Mouse (Mus musculus): ENCODE measurements around the gene Epn1.

GRCm38 (mm10) chr7:5125078-5125477, 45.0 kb downstream of the Epn1 start:
- TF ChIP-seq POLR2A (IDR thresholded peaks at IDR 0.05; ENCODE audit: control insufficient read depth in 1 of 2, insufficient read depth in 1 of 2, low read depth in 1 of 2, low read length in 2 of 2, poor library complexity in 1 of 2) (no peak), CTCF (IDR thresholded peaks at IDR 0.05 in 2 of 3, conservative IDR thresholded peaks at IDR 0.05 in 1 of 3; ENCODE audit: control insufficient read depth in 1 of 3, insufficient read depth in 1 of 3, low read depth in 2 of 3, low read length in 3 of 3, poor library complexity in 1 of 3, severe bottlenecking in 1 of 3) (no peak), TCF12 (IDR thresholded peaks at IDR 0.05; ENCODE audit: low read depth, low read length) (no peak), HCFC1 (IDR thresholded peaks at IDR 0.05; ENCODE audit: low read depth, low read length) (no peak), USF1 (IDR thresholded peaks at IDR 0.05; ENCODE audit: low read depth, low read length) (no peak), UBTF (IDR thresholded peaks at IDR 0.05; ENCODE audit: borderline replicate concordance, insufficient read depth, low read depth, low read length) (no peak), RAD21 (IDR thresholded peaks at IDR 0.05; ENCODE audit: low read depth, low read length) (no peak), MYB (IDR thresholded peaks at IDR 0.05; ENCODE audit: low read depth, low read length) (no peak), ELF1 (IDR thresholded peaks at IDR 0.05; ENCODE audit: low read depth, low read length) (no peak), EP300 (IDR thresholded peaks at IDR 0.05; ENCODE audit: low read depth in 1 of 2, low read length in 2 of 2) (no peak), TBP (IDR thresholded peaks at IDR 0.05; ENCODE audit: low read depth, low read length) (no peak), MAX (IDR thresholded peaks at IDR 0.05; ENCODE audit: low read length) (no peak), ZC3H11A (IDR thresholded peaks at IDR 0.05; ENCODE audit: low read depth, low read length) (no peak)

Measured in MEL (cell line).